Mouse (Mus musculus): ENCODE results near the gene Dld. TPM values are rescaled to one million over a fixed set of nuclear protein-coding genes. Genes with fewer than 3 reads are reported as not detected.

The Dld gene
- total and polyA plus RNA-seq, 3 experiments, result 112 to 229 (median 131) TPM

- Histone ChIP-seq H3K9ac (ENCODE audit: control insufficient read depth, low read depth, low read length, poor library complexity, severe bottlenecking) (no peak overlapping the region), H3K36me3 (ENCODE audit: control insufficient read depth in 1 of 2, insufficient read depth in 2 of 2, low read length in 2 of 2) (no peaks in the 10 kb centered on the region), H3K9me3 (replicated peaks; ENCODE audit: insufficient read depth, low read length) (no peaks in the 10 kb centered on the region), H3K4me3 (ENCODE audit: control insufficient read depth in 1 of 2, insufficient read depth in 1 of 2, low read depth in 2 of 2, low read length in 2 of 2) (no peak overlapping the region), H3K27me3 (ENCODE audit: control insufficient read depth in 1 of 2, insufficient read depth in 2 of 2, low read length in 2 of 2) (no peaks in the 10 kb centered on the region; a peak in 3 of 4 replicates), H3K27ac (ENCODE audit: control insufficient read depth, low read depth, low read length) (no peak overlapping the region), H3K4me1 (ENCODE audit: control insufficient read depth in 1 of 2, insufficient read depth in 2 of 2, low read length in 2 of 2) (no peaks in the 10 kb centered on the region), H3K79me2 (ENCODE audit: control insufficient read depth, insufficient read depth, low read length, poor library complexity) (no peaks in the 10 kb centered on the region)
- DNase-seq (ENCODE audit: low read depth, low spot score), result peak; percentile 3
- TF ChIP-seq ZNF384 (IDR thresholded peaks at IDR 0.05; ENCODE audit: low read depth, low read length) (no peak), NRF1 (IDR thresholded peaks at IDR 0.05; ENCODE audit: insufficient read depth, low read depth, low read length, poor library complexity, severe bottlenecking) (no peak), CHD2 (IDR thresholded peaks at IDR 0.05; ENCODE audit: low read length) (no peak), CTCF (IDR thresholded peaks at IDR 0.05 in 2 of 3, conservative IDR thresholded peaks at IDR 0.05 in 1 of 3; ENCODE audit: control insufficient read depth in 1 of 3, insufficient read depth in 1 of 3, low read depth in 2 of 3, low read length in 3 of 3, poor library complexity in 1 of 3, severe bottlenecking in 1 of 3) (no peak), MAZ (IDR thresholded peaks at IDR 0.05; ENCODE audit: low read depth, low read length) (no peak), MYC (IDR thresholded peaks at IDR 0.05; ENCODE audit: low read depth, low read length) (no peak), UBTF (IDR thresholded peaks at IDR 0.05; ENCODE audit: borderline replicate concordance, insufficient read depth, low read depth, low read length) (no peak)
Measured at GRCm38 (mm10) chr12:31290951-31291350, 60.3 kb downstream of the Dld start.

GRCm38 (mm10) chr12:31289046-31289445, 62.2 kb downstream of the Dld start:
- Histone ChIP-seq H3K36me3 (ENCODE audit: control insufficient read depth in 1 of 2, insufficient read depth in 2 of 2, low read length in 2 of 2) (no peaks in the 10 kb centered on the region), H3K4me3 (ENCODE audit: control insufficient read depth in 1 of 2, insufficient read depth in 1 of 2, low read depth in 2 of 2, low read length in 2 of 2) (no peak overlapping the region), H3K27me3 (ENCODE audit: control insufficient read depth in 1 of 2, insufficient read depth in 2 of 2, low read length in 2 of 2) (no peaks in the 10 kb centered on the region; a peak in 4 of 4 replicates), H3K27ac (ENCODE audit: control insufficient read depth, low read depth, low read length) (no peak overlapping the region), H3K9me3 (replicated peaks; ENCODE audit: insufficient read depth, low read length) (no peaks in the 10 kb centered on the region), H3K4me1 (ENCODE audit: control insufficient read depth in 1 of 2, insufficient read depth in 2 of 2, low read length in 2 of 2) (no peaks in the 10 kb centered on the region), H3K9ac (ENCODE audit: control insufficient read depth, low read depth, low read length, poor library complexity, severe bottlenecking) (no peak overlapping the region), H3K79me2 (ENCODE audit: control insufficient read depth, insufficient read depth, low read length, poor library complexity) (no peaks in the 10 kb centered on the region)
- TF ChIP-seq EP300 (IDR thresholded peaks at IDR 0.05; ENCODE audit: low read depth in 1 of 2, low read length in 2 of 2) (no peak), POLR2AphosphoS2 (IDR thresholded peaks at IDR 0.05; ENCODE audit: low read length) (no peak), SMC3 (IDR thresholded peaks at IDR 0.05; ENCODE audit: low read depth, low read length) (no peak), ZNF384 (IDR thresholded peaks at IDR 0.05; ENCODE audit: low read depth, low read length) (no peak), CTCF (IDR thresholded peaks at IDR 0.05 in 2 of 3, conservative IDR thresholded peaks at IDR 0.05 in 1 of 3; ENCODE audit: control insufficient read depth in 1 of 3, insufficient read depth in 1 of 3, low read depth in 2 of 3, low read length in 3 of 3, poor library complexity in 1 of 3, severe bottlenecking in 1 of 3) (no peak), MEF2A (IDR thresholded peaks at IDR 0.05; ENCODE audit: extremely low read depth, insufficient replicate concordance, low read depth, low read length, poor library complexity, severe bottlenecking) (no peak), GATA1 (IDR thresholded peaks at IDR 0.05; ENCODE audit: low read depth, low read length) (no peak), ELF1 (IDR thresholded peaks at IDR 0.05; ENCODE audit: low read depth, low read length) (no peak), SIN3A (IDR thresholded peaks at IDR 0.05; ENCODE audit: low read length) (no peak)
- no peak for DNase-seq (ENCODE audit: low read depth, low spot score)
